Mouse (Mus musculus): ENCODE measurements around the gene 1700067K01Rik.

DNA sequence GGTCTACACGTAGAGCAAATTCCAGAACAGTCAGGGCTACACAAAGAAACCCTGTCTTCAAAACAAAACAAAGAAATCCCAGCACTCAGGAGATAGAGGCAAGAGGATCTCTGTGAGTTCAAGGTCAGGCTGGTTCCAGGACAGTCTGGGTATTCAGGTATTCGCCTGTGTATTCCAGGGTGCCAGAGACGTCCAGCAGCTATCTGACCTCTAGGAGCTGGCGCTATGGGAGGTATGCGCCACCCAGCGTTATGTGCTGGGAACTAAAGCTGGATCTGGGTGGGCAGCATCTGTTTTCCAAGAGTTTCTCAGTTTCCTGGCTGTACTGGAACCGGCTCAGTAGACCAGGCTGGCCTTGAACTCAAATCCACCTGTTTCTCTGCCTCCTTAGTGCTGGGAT is 7.1 kb downstream of the 1700067K01Rik start:
- TF ChIP-seq CTCF (IDR thresholded peaks at IDR 0.05; ENCODE audit: insufficient read depth, low read depth, low read length): no peak
- no peak for TF ChIP-seq POLR2A (IDR thresholded peaks at IDR 0.05; ENCODE audit: insufficient read depth, low read depth, low read length)

All from olfactory bulb, adult 2 months (tissue).